Mouse (Mus musculus): ENCODE results near the gene Fam193a. TPM values are rescaled to one million over a fixed set of nuclear protein-coding genes. Genes with fewer than 3 reads are reported as not detected.

The Fam193a gene
- polyA plus RNA-seq, 1 experiment from 2014 or later, result 14.4 TPM

GRCm38 (mm10) chr5:34528724-34529123, 159.0 kb downstream of the Fam193a start:
- 84% methylated on average over 5 of the region's 5 CpGs for WGBS

GRCm38 (mm10) chr5:34530116-34530515, 160.4 kb downstream of the Fam193a start:
- Histone ChIP-seq H3K27ac (ENCODE audit: low read depth, low read length) (no peak overlapping the region), H3K4me3 (ENCODE audit: low read depth, low read length) (no peak overlapping the region), H3K36me3 (ENCODE audit: control insufficient read depth, insufficient read depth, low read length) (no peaks in the 10 kb centered on the region), H3K27me3 (ENCODE audit: control insufficient read depth, insufficient read depth, low read length) (peaks cover 4% of the 10 kb centered on the region), H3K9ac (ENCODE audit: low read length) (no peak overlapping the region), H3K4me1 (ENCODE audit: control insufficient read depth, insufficient read depth, low read length) (no peaks in the 10 kb centered on the region), H3K9me3 (ENCODE audit: control insufficient read depth, low read length) (no peaks in the 10 kb centered on the region), H3K4me2 (no peak overlapping the region)
- 83% methylated on average over 5 of the region's 5 CpGs for WGBS
- DNase-seq (ENCODE audit: low spot score, missing footprints), result no peak
- ATAC-seq (ENCODE audit: low FRiP score), result no peak

More at GRCm38 (mm10) chr5:34528724-34529123, 159.0 kb downstream of the Fam193a start:
- Histone ChIP-seq H3K27me3 (ENCODE audit: control insufficient read depth, insufficient read depth, low read length) (peaks cover 4% of the 10 kb centered on the region), H3K4me3 (ENCODE audit: low read depth, low read length) (no peak overlapping the region), H3K9me3 (ENCODE audit: control insufficient read depth, low read length) (no peaks in the 10 kb centered on the region), H3K27ac (ENCODE audit: low read depth, low read length) (no peak overlapping the region), H3K4me1 (ENCODE audit: control insufficient read depth, insufficient read depth, low read length) (no peaks in the 10 kb centered on the region), H3K9ac (ENCODE audit: low read length) (no peak overlapping the region), H3K36me3 (ENCODE audit: control insufficient read depth, insufficient read depth, low read length) (no peaks in the 10 kb centered on the region), H3K4me2 (no peak overlapping the region)
- ATAC-seq (ENCODE audit: low FRiP score) (no peak), DNase-seq (ENCODE audit: low spot score, missing footprints) (no peak)

DNA sequence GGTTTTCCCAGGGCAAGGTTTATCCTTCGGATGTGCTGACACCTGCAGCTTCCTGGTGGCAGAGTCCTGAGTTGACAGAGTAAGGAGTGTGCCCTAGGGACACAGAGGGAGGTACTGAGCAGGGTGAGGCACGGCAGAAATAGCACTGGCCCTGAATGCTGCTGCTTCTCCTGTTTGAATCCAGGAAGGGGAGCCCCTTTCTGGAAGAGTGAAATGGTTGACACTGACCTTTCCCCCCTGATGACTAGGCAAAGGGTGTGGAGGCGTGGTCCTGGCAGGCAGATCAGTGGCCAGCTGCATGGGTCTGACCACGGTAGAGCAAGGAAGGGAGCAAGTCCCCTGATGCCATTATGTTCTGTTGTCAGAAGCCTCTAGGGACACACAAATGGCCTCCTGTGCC, 161.0 kb downstream of the Fam193a start:
- 65% methylated on average over 4 of the region's 4 CpGs for WGBS
- DNase-seq (ENCODE audit: low spot score, missing footprints), result no peak
- Histone ChIP-seq H3K36me3 (ENCODE audit: control insufficient read depth, insufficient read depth, low read length) (no peaks in the 10 kb centered on the region), H3K9ac (ENCODE audit: low read length) (no peak overlapping the region), H3K27me3 (ENCODE audit: control insufficient read depth, insufficient read depth, low read length) (peaks cover 4% of the 10 kb centered on the region), H3K4me2 (no peak overlapping the region), H3K9me3 (ENCODE audit: control insufficient read depth, low read length) (no peaks in the 10 kb centered on the region), H3K4me3 (ENCODE audit: low read depth, low read length) (no peak overlapping the region), H3K4me1 (ENCODE audit: control insufficient read depth, insufficient read depth, low read length) (no peaks in the 10 kb centered on the region), H3K27ac (ENCODE audit: low read depth, low read length) (no peak overlapping the region)
- no peak for ATAC-seq (ENCODE audit: low FRiP score)

GRCm38 (mm10) chr5:34533066-34533465, 163.3 kb downstream of the Fam193a start:
- no peak overlapping the region for H3K4me3 ChIP-seq (ENCODE audit: low read depth, low read length)
- no peaks in the 10 kb centered on the region for H3K4me1 ChIP-seq (ENCODE audit: control insufficient read depth, insufficient read depth, low read length)
- H3K4me2 ChIP-seq, result no peak overlapping the region
- ATAC-seq (ENCODE audit: low FRiP score) (no peak), DNase-seq (ENCODE audit: low spot score, missing footprints) (no peak)
- no peak overlapping the region for H3K27ac ChIP-seq (ENCODE audit: low read depth, low read length)
- H3K27me3 ChIP-seq (ENCODE audit: control insufficient read depth, insufficient read depth, low read length), result no peaks in the 10 kb centered on the region
- no peaks in the 10 kb centered on the region for H3K9me3 ChIP-seq (ENCODE audit: control insufficient read depth, low read length)
- no peaks in the 10 kb centered on the region for H3K36me3 ChIP-seq (ENCODE audit: control insufficient read depth, insufficient read depth, low read length)
- 82% methylated on average over 5 of the region's 5 CpGs for WGBS
- no peak overlapping the region for H3K9ac ChIP-seq (ENCODE audit: low read length)

- ATAC-seq (ENCODE audit: low FRiP score), result no peak
- Histone ChIP-seq H3K36me3 (ENCODE audit: control insufficient read depth, insufficient read depth, low read length) (no peaks in the 10 kb centered on the region), H3K27ac (ENCODE audit: low read depth, low read length) (no peak overlapping the region), H3K4me2 (no peak overlapping the region), H3K9ac (ENCODE audit: low read length) (no peak overlapping the region), H3K4me3 (ENCODE audit: low read depth, low read length) (no peak overlapping the region), H3K4me1 (ENCODE audit: control insufficient read depth, insufficient read depth, low read length) (no peaks in the 10 kb centered on the region), H3K9me3 (ENCODE audit: control insufficient read depth, low read length) (no peaks in the 10 kb centered on the region), H3K27me3 (ENCODE audit: control insufficient read depth, insufficient read depth, low read length) (no peaks in the 10 kb centered on the region)
- DNase-seq (ENCODE audit: low spot score, missing footprints), result no peak
- WGBS, result 61% methylated on average over 3 of the region's 3 CpGs
Measured at GRCm38 (mm10) chr5:34533820-34534219, 164.1 kb downstream of the Fam193a start.

DNA sequence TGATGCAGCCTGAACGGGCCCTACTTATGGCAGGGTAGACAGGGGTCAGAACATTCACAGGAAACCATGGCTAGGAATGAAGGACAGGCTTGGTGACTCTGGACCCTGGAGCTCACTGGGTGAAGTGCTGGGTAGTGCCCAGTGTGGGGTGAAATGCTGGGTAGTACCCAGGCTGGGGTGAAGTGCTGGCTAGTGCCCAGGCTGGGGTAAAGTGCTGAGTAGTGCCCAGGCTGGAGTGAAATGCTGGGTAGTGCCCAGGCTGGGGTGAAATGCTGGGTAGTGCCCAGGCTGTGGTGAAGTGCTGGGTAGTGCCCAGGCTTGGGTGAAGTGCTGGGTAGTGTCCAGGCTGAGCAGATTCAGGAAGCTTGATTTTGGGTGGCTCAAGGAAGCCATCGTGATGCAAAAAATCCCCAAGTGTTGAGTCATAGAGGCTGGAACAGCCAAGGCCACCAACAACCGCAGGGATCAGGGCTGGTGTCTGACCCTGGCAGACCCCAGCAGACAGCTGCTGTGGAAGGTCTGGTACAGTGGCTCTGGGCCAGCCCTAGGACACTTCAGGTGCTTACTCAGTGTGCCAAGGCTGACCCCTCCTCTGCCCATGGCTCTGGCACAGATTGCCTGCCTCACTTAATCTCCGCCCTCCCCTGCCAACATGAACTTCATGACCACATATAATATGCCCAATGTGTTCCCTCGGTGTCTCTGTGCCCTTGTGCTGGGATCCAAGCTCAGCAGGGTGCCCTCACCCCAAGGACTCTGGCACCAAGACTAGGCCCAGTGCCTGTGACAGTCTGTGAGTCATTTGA, 165.2 kb downstream of the Fam193a start:
- ATAC-seq (ENCODE audit: low FRiP score), result no peak
- Histone ChIP-seq H3K36me3 (ENCODE audit: control insufficient read depth, insufficient read depth, low read length) (no peaks in the 10 kb centered on the region), H3K27ac (ENCODE audit: low read depth, low read length) (no peak overlapping the region), H3K9me3 (ENCODE audit: control insufficient read depth, low read length) (no peaks in the 10 kb centered on the region), H3K4me3 (ENCODE audit: low read depth, low read length) (no peak overlapping the region), H3K4me1 (ENCODE audit: control insufficient read depth, insufficient read depth, low read length) (no peaks in the 10 kb centered on the region), H3K27me3 (ENCODE audit: control insufficient read depth, insufficient read depth, low read length) (no peaks in the 10 kb centered on the region), H3K4me2 (no peak overlapping the region), H3K9ac (ENCODE audit: low read length) (no peak overlapping the region)
- no peak for DNase-seq (ENCODE audit: low spot score, missing footprints)
- WGBS, result 76% methylated on average over 5 of the region's 5 CpGs

DNA sequence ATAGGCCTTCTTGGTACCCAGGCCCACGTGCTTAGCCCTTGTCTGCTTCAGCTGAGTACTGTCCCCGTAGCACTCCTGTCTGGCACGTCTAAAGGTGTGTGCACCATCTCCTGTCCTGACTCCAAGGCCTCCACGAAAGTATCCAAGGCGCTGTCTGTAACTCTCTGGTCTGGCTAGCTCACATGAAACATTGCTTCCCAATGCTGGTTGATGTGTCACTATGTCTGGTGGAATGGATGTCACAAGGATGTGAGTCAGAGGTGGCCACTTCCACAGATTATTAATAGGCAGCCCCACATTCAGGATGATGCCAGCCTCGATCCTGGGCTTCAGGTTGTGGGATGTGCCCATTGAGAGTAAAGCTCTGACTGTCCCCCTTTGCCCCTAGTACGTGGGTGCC, 166.1 kb downstream of the Fam193a start:
- Histone ChIP-seq H3K9ac (ENCODE audit: low read length) (no peak overlapping the region), H3K4me1 (ENCODE audit: control insufficient read depth, insufficient read depth, low read length) (no peaks in the 10 kb centered on the region), H3K9me3 (ENCODE audit: control insufficient read depth, low read length) (no peaks in the 10 kb centered on the region), H3K36me3 (ENCODE audit: control insufficient read depth, insufficient read depth, low read length) (no peaks in the 10 kb centered on the region), H3K4me2 (no peak overlapping the region), H3K27ac (ENCODE audit: low read depth, low read length) (no peak overlapping the region), H3K4me3 (ENCODE audit: low read depth, low read length) (no peak overlapping the region), H3K27me3 (ENCODE audit: control insufficient read depth, insufficient read depth, low read length) (no peaks in the 10 kb centered on the region)
- ATAC-seq (ENCODE audit: low FRiP score), result no peak
- 79% methylated on average over 7 of the region's 7 CpGs for WGBS
- DNase-seq (ENCODE audit: low spot score, missing footprints), result no peak

Other genes with a start within 250 kb of the Fam193a start
- gene Poln, start 200.5 kb upstream of the Fam193a start, polyA plus RNA-seq (2014; fragmentation: Nextera tagmentation; extraction: Ambion mirVana), result 0.40 and 1.5 TPM in 2 replicates
- 47.7 and 48.1 TPM in 2 replicates for gene Haus3, start 200.4 kb upstream of the Fam193a start, polyA plus RNA-seq (2014; fragmentation: Nextera tagmentation; extraction: Ambion mirVana)
- 19.3 and 20.8 TPM in 2 replicates for gene Mxd4, start 182.2 kb upstream of the Fam193a start, polyA plus RNA-seq (2014; fragmentation: Nextera tagmentation; extraction: Ambion mirVana)
- 0.75 and 1.0 TPM in 2 replicates for gene Zfyve28, start 81.5 kb upstream of the Fam193a start, polyA plus RNA-seq (2014; fragmentation: Nextera tagmentation; extraction: Ambion mirVana)
- gene Cfap99, start 81.3 kb upstream of the Fam193a start, polyA plus RNA-seq (2014; fragmentation: Nextera tagmentation; extraction: Ambion mirVana), result 0.16 TPM in 1 of 2 replicates, not detected in the other
- 190 and 205 TPM in 2 replicates for gene Rnf4, start 33.6 kb upstream of the Fam193a start, polyA plus RNA-seq (2014; fragmentation: Nextera tagmentation; extraction: Ambion mirVana)
- gene Tnip2, start 144.1 kb downstream of the Fam193a start, polyA plus RNA-seq (2014; fragmentation: Nextera tagmentation; extraction: Ambion mirVana), result 4.4 and 5.5 TPM in 2 replicates
- 7.0 and 12.4 TPM in 2 replicates for gene Sh3bp2, start 155.9 kb downstream of the Fam193a start, polyA plus RNA-seq (2014; fragmentation: Nextera tagmentation; extraction: Ambion mirVana)
- 150 and 160 TPM in 2 replicates for gene Add1, start 203.7 kb downstream of the Fam193a start, polyA plus RNA-seq (2014; fragmentation: Nextera tagmentation; extraction: Ambion mirVana)